Mouse (Mus musculus): ENCODE results near the gene Nxph4.

DNA sequence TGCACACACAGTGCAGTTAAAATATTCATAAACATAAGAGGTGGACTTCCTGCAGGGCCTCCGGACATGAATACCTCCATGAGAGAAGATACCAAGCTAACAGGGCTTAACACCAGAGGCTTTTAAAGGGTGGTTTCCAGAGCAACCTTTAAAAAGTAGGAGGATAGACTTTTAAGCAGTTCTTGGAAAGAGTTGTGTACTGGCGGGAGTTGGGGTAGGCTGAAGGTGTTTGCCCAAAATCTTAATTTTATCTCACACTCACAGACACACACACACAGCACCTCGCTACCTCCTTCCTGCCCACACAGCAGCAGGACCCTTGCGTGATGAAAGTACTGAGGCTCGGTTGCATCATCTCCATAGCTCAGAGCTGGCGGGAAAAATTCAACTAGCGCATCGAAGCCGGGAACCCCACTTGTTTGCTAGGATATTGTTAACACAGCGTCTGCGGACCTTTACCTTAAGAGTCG lies 12.7 kb downstream of the Nxph4 start:
- no peak; the same call in 1 of the 2 replicates for TF ChIP-seq POLR2A (IDR thresholded peaks at IDR 0.05; ENCODE audit: low read depth, low read length)
- no peak for TF ChIP-seq ZKSCAN1 (IDR thresholded peaks at IDR 0.05; ENCODE audit: borderline replicate concordance, low read depth, low read length)
- no peak for TF ChIP-seq CTCF (conservative IDR thresholded peaks at IDR 0.05 in 1 of 2, IDR thresholded peaks at IDR 0.05 in 1 of 2; ENCODE audit: low read depth in 2 of 2, low read length in 2 of 2)
- TF ChIP-seq TBP (conservative IDR thresholded peaks at IDR 0.05; ENCODE audit: low read depth, low read length), result no peak
- TF ChIP-seq JUND (conservative IDR thresholded peaks at IDR 0.05; ENCODE audit: low read depth, low read length), result peak; percentile 64
- 0 out of 2 replicates have a peak, but pooled peaks have one; percentile 9 for TF ChIP-seq EP300 (IDR thresholded peaks at IDR 0.05; ENCODE audit: low read length)
- TF ChIP-seq CHD2 (IDR thresholded peaks at IDR 0.05; ENCODE audit: low read length), result no peak
